Mouse (Mus musculus) yolk sac, embryonic 10.5 days (tissue): ENCODE data around the gene Scaf1.
A peak's percentile ranks its signal among the peaks of the same experiment; 100 is the strongest.

Source experiments
- DNase-seq: peaks from one replicate; pipeline ENCODE4 v3.0.0-alpha.2; 2017; ENCODE audit warnings: low spot score

Scaf1 gene

GRCm38 (mm10) chr7:44983944-44984832 lies 32.0 kb downstream of the Scaf1 start:
- no peak for DNase-seq

- peak; percentile 65 for DNase-seq
These were observed 33.1 kb downstream of the Scaf1 start for GRCm38 (mm10) chr7:44983085-44983484.

GRCm38 (mm10) chr7:44981539-44981938 lies 34.6 kb downstream of the Scaf1 start:
- no peak for DNase-seq

GRCm38 (mm10) chr7:44978300-44978699 lies 37.9 kb downstream of the Scaf1 start:
- no peak for DNase-seq

- no peak for DNase-seq
These were observed 41.1 kb downstream of the Scaf1 start for GRCm38 (mm10) chr7:44975117-44975419.

GRCm38 (mm10) chr7:44974383-44975116 lies 41.6 kb downstream of the Scaf1 start, which contains the start of gene Cpt1c:
Cpt1c (minus strand) TSS chr7:44974851.
- peak; percentile 81 for DNase-seq

- no peak for DNase-seq
These were observed 42.6 kb downstream of the Scaf1 start for GRCm38 (mm10) chr7:44973415-44974130.

- no peak for DNase-seq
These were observed 45.0 kb downstream of the Scaf1 start for GRCm38 (mm10) chr7:44971142-44971541.

- DNase-seq, result peak; percentile 92
These were observed 45.9 kb downstream of the Scaf1 start for GRCm38 (mm10) chr7:44970231-44970691.

GRCm38 (mm10) chr7:44966638-44967037 lies 49.5 kb downstream of the Scaf1 start:
- no peak for DNase-seq

- no peak for DNase-seq
These were observed 50.2 kb downstream of the Scaf1 start for GRCm38 (mm10) chr7:44965975-44966374.

GRCm38 (mm10) chr7:44964990-44965389 lies 51.2 kb downstream of the Scaf1 start:
- no peak for DNase-seq

- no peak for DNase-seq
These were observed 53.3 kb downstream of the Scaf1 start for GRCm38 (mm10) chr7:44962831-44963230.

GRCm38 (mm10) chr7:44962337-44962736 lies 53.8 kb downstream of the Scaf1 start:
- no peak for DNase-seq

GRCm38 (mm10) chr7:44960512-44960910 lies 55.7 kb downstream of the Scaf1 start:
- DNase-seq, result no peak

- DNase-seq, result no peak
These were observed 56.2 kb downstream of the Scaf1 start for GRCm38 (mm10) chr7:44959874-44960511.

- no peak for DNase-seq
These were observed 56.9 kb downstream of the Scaf1 start for GRCm38 (mm10) chr7:44959281-44959680.

- DNase-seq, result no peak
These were observed 58.0 kb downstream of the Scaf1 start for GRCm38 (mm10) chr7:44958208-44958607.

- no peak for DNase-seq
These were observed 58.9 kb downstream of the Scaf1 start for GRCm38 (mm10) chr7:44957183-44957835.

- DNase-seq, result no peak
These were observed 59.9 kb downstream of the Scaf1 start for GRCm38 (mm10) chr7:44956266-44956665.

- no peak for DNase-seq
These were observed 60.5 kb downstream of the Scaf1 start for GRCm38 (mm10) chr7:44955628-44956027.
